Mouse (Mus musculus) embryonic stem cell, embryonic (primary cell): ENCODE results near the gene D10Jhu81e.

Experiments used
- CTCF ChIA-PET, 4 experiments: fragments of 300-600 bp in 2 of 4; fragments of 350-600 bp in 2 of 4; sonication (Branson Sonifier 250); formaldehyde crosslinking; loops; one replicate each; lab custom pipeline; 2022; ENCODE audit warnings: inconsistent platforms in 2 of 4; lab: Charles Lee
- POLR2A ChIA-PET, 4 experiments: fragments of 300-600 bp in 2 of 4; fragments of 350-600 bp in 2 of 4; sonication (Branson Sonifier 250); formaldehyde crosslinking; loops; one replicate each; lab custom pipeline; 2022; ENCODE audit warnings: antibody characterized with exemption in 4 of 4, inconsistent platforms in 1 of 4; lab: Charles Lee

Gene D10Jhu81e

GRCm38 (mm10) chr10:78169281-78170042 lies at the start of gene D10Jhu81e:
D10Jhu81e (minus strand) TSS chr10:78169782.
- CTCF ChIA-PET: interaction anchor here in 3 of 4 experiments (0.5 to 1.7 kb wide), 16 partner anchors 9 to 305 kb away, joined by 3 to 10 read pairs (median 4); partner anchors contain the start of genes Pfkl (in 1 of the 3) and Pwp2 (in 1 of the 3)
- POLR2A ChIA-PET: interaction anchor here in 3 of 4 experiments (0.6 to 3.5 kb wide), 28 partner anchors 8 to 872 kb away, joined by 3 to 26 read pairs (median 4); partner anchors contain the start of genes Pwp2 (in 3 of the 3), Pfkl (in 2 of the 3), Icosl (in 1 of the 3) and Rrp1 (in 1 of the 3)

- CTCF ChIA-PET: no interaction called here
- POLR2A ChIA-PET: interaction anchor here in 2 of 4 experiments (1.2 kb wide), 2 partner anchors 18 to 26 kb away, joined by 3 read pairs; partner anchors contain the start of gene Trappc10 (in 1 of the 2)
These were observed 49.0 kb upstream of the D10Jhu81e start for GRCm38 (mm10) chr10:78218576-78218975.

GRCm38 (mm10) chr10:78216376-78217083 lies 46.9 kb upstream of the D10Jhu81e start:
- ChIA-PET POLR2A (interaction anchor here in 2 of 4 experiments (0.7 to 1.1 kb wide), 3 partner anchors 8 to 248 kb away, joined by 3 read pairs; partner anchors contain the start of gene Pdxk (in 1 of the 2)), CTCF (interaction anchor here in 3 of 4 experiments (0.6 to 1.1 kb wide), 3 partner anchors 196 to 291 kb away, joined by 3 to 5 read pairs (median 3); partner anchors contain the start of gene Rrp1 (in 1 of the 3))

- ChIA-PET CTCF (interaction anchor here in 3 of 4 experiments (0.6 to 1.0 kb wide), 5 partner anchors 52 to 196 kb away, joined by 3 to 4 read pairs (median 3); no protein-coding TSS in a partner anchor), POLR2A (interaction anchor here in 2 of 4 experiments (0.6 to 1.6 kb wide), 6 partner anchors 11 to 205 kb away, joined by 3 to 4 read pairs (median 3); partner anchors contain the start of gene Trappc10 (in 1 of the 2))
These were observed 44.8 kb upstream of the D10Jhu81e start for GRCm38 (mm10) chr10:78214371-78214770.

GRCm38 (mm10) chr10:78211311-78211710 lies 41.7 kb upstream of the D10Jhu81e start:
- CTCF ChIA-PET: interaction anchor here (0.6 to 2.4 kb wide), 35 partner anchors 10 to 242 kb away, joined by 3 to 10 read pairs (median 3); partner anchors contain the start of genes Pfkl (in 2 of the 4), Pwp2 (in 1 of the 4) and Trappc10 (in 1 of the 4)
- POLR2A ChIA-PET: interaction anchor here in 3 of 4 experiments (0.6 to 1.0 kb wide), 5 partner anchors 9 to 183 kb away, joined by 3 to 5 read pairs (median 3); partner anchors contain the start of gene Pwp2 (in 1 of the 3)

- ChIA-PET CTCF (interaction anchor here in 2 of 4 experiments (1.0 to 1.2 kb wide), 5 partner anchors 10 to 212 kb away, joined by 3 to 5 read pairs (median 3); partner anchors contain the start of genes Pwp2 (in 1 of the 2) and Rrp1 (in 1 of the 2)), POLR2A (interaction anchor here in 2 of 4 experiments (0.9 to 3.0 kb wide), 6 partner anchors 11 to 225 kb away, joined by 3 to 18 read pairs (median 4); partner anchors contain the start of genes Cstb (in 1 of the 2), D10Jhu81e (in 1 of the 2) and Pwp2 (in 1 of the 2))
These were observed 31.6 kb upstream of the D10Jhu81e start for GRCm38 (mm10) chr10:78201182-78201581.

GRCm38 (mm10) chr10:78192933-78193332 lies 23.4 kb upstream of the D10Jhu81e start:
- ChIA-PET CTCF (interaction anchor here in 2 of 4 experiments (0.6 to 1.0 kb wide), 2 partner anchors 199 to 209 kb away, joined by 3 read pairs; no protein-coding TSS in a partner anchor), POLR2A (interaction anchor here in 1 of 4 experiments (1.4 to 2.1 kb wide), 2 partner anchors 8 to 81 kb away, joined by 4 to 6 read pairs; partner anchors contain the start of gene Pwp2)

- POLR2A ChIA-PET: interaction anchor here in 3 of 4 experiments (0.6 to 2.4 kb wide), 16 partner anchors 11 to 1640 kb away, joined by 3 to 26 read pairs (median 4); partner anchors contain the start of genes D10Jhu81e (in 2 of the 3), Trappc10 (in 2 of the 3) and Pfkl (in 1 of the 3)
- CTCF ChIA-PET: interaction anchor here in 2 of 4 experiments (1.2 to 1.5 kb wide), 2 partner anchors 15 to 210 kb away, joined by 3 to 4 read pairs; no protein-coding TSS in a partner anchor
These were observed 16.5 kb upstream of the D10Jhu81e start for GRCm38 (mm10) chr10:78186076-78186475.

GRCm38 (mm10) chr10:78185381-78185725 lies 15.8 kb upstream of the D10Jhu81e start:
- ChIA-PET CTCF (interaction anchor here (0.6 to 1.9 kb wide), 16 partner anchors 15 to 321 kb away, joined by 3 to 10 read pairs (median 4); partner anchors contain the start of genes D10Jhu81e (in 1 of the 4) and Rrp1 (in 1 of the 4)), POLR2A (interaction anchor here in 3 of 4 experiments (0.6 to 2.4 kb wide), 44 partner anchors 9 to 1639 kb away, joined by 3 to 26 read pairs (median 4); partner anchors contain the start of genes D10Jhu81e (in 3 of the 3), Pfkl (in 2 of the 3), Rrp1 (in 2 of the 3) and Trappc10 (in 2 of the 3))

- POLR2A ChIA-PET: interaction anchor here (0.6 to 2.4 kb wide), 52 partner anchors 9 to 327 kb away, joined by 3 to 26 read pairs (median 4); partner anchors contain the start of genes D10Jhu81e (in 3 of the 4), Pfkl (in 2 of the 4), Rrp1 (in 2 of the 4) and Trappc10 (in 2 of the 4)
- CTCF ChIA-PET: interaction anchor here (0.6 to 1.9 kb wide), 17 partner anchors 15 to 320 kb away, joined by 3 to 10 read pairs (median 4); partner anchors contain the start of genes D10Jhu81e (in 1 of the 4) and Rrp1 (in 1 of the 4)
These were observed 15.2 kb upstream of the D10Jhu81e start, which contains the start of gene Pwp2 for GRCm38 (mm10) chr10:78184531-78185380. Pwp2 (minus strand) TSS chr10:78185149.

- POLR2A ChIA-PET: interaction anchor here in 2 of 4 experiments (1.0 to 2.4 kb wide), 12 partner anchors 9 to 242 kb away, joined by 3 to 18 read pairs (median 4); partner anchors contain the start of genes D10Jhu81e (in 2 of the 2), Pfkl (in 2 of the 2) and Cstb (in 1 of the 2)
- CTCF ChIA-PET: interaction anchor here in 1 of 4 experiments (1.9 kb wide), 1 partner anchor 28 kb away, joined by 5 read pairs; no protein-coding TSS in a partner anchor
These were observed 14.0 kb upstream of the D10Jhu81e start for GRCm38 (mm10) chr10:78183577-78183976.

- POLR2A ChIA-PET: interaction anchor here in 2 of 4 experiments (0.6 to 2.8 kb wide), 7 partner anchors 8 to 173 kb away, joined by 3 to 9 read pairs (median 3); partner anchors contain the start of genes D10Jhu81e (in 2 of the 2) and Pfkl (in 1 of the 2)
These were observed 12.7 kb upstream of the D10Jhu81e start for GRCm38 (mm10) chr10:78182321-78182720.

GRCm38 (mm10) chr10:78174474-78174873 lies 4.9 kb upstream of the D10Jhu81e start:
- CTCF ChIA-PET: interaction anchor here in 3 of 4 experiments (0.6 to 1.5 kb wide), 3 partner anchors 12 to 181 kb away, joined by 3 to 10 read pairs (median 3); no protein-coding TSS in a partner anchor
- POLR2A ChIA-PET: interaction anchor here in 2 of 4 experiments (0.9 to 2.0 kb wide), 3 partner anchors 9 to 165 kb away, joined by 3 to 7 read pairs (median 3); partner anchors contain the start of genes Pfkl (in 1 of the 2) and Pwp2 (in 1 of the 2)

More at GRCm38 (mm10) chr10:78182321-78182720, 12.7 kb upstream of the D10Jhu81e start:
- CTCF ChIA-PET: interaction anchor here in 1 of 4 experiments (1.2 kb wide), 1 partner anchor 164 kb away, joined by 4 read pairs; no protein-coding TSS in a partner anchor

- CTCF ChIA-PET: no interaction called here
- POLR2A ChIA-PET: interaction anchor here in 2 of 4 experiments (0.5 to 3.5 kb wide), 8 partner anchors 10 to 261 kb away, joined by 3 to 26 read pairs (median 5); partner anchors contain the start of gene Pwp2 (in 2 of the 2)
These were observed 2.0 kb upstream of the D10Jhu81e start for GRCm38 (mm10) chr10:78171581-78171980.

- ChIA-PET POLR2A (interaction anchor here in 3 of 4 experiments (0.5 to 3.5 kb wide), 12 partner anchors 8 to 261 kb away, joined by 3 to 26 read pairs (median 6); partner anchors contain the start of genes Pwp2 (in 3 of the 3), Icosl (in 1 of the 3) and Pfkl (in 1 of the 3)), CTCF (no interaction called here)
These were observed 1.5 kb upstream of the D10Jhu81e start for GRCm38 (mm10) chr10:78171057-78171456.
